Mouse (Mus musculus) intestine, embryonic 14.5 days (tissue): ENCODE measurements around the gene Cyb5d1. TPM values are rescaled to one million over a fixed set of nuclear protein-coding genes. Genes with fewer than 3 reads are reported as not detected.
A peak's percentile ranks its signal among the peaks of the same experiment; 100 is the strongest.

Source experiments
- ATAC-seq: fragments of 200-750 bp; cut with Nextera tagmentation; replicated peaks from 2 replicates; pipeline ENCODE4 v1.8.0; 2017; ENCODE audit warnings: low read depth, moderate number of reproducible peaks, moderate TSS enrichment, moderate library complexity; ENCODE audit not compliant: low FRiP score, low TSS enrichment
- DNase-seq: peaks from one replicate; pipeline ENCODE4 v3.0.0-alpha.2; 2018; ENCODE audit warnings: low spot score
- H3K27ac ChIP-seq: fragments of 300-500 bp; sonication (generic); 2 replicates; pipeline ENCODE4 v1.5.1; 2014; ENCODE audit warnings: low read depth, mild to moderate bottlenecking, control low read depth
- H3K27me3 ChIP-seq: fragments of 300-500 bp; sonication (generic); replicated peaks from 2 replicates; pipeline ENCODE4 v1.6.1; 2014; ENCODE audit warnings: low read length, control low read depth; ENCODE audit not compliant: control insufficient read depth, insufficient read depth
- H3K36me3 ChIP-seq: fragments of 300-500 bp; sonication (generic); 2 replicates; pipeline ENCODE4 v1.6.1; 2014; ENCODE audit warnings: low read length, control low read depth; ENCODE audit not compliant: control insufficient read depth, insufficient read depth
- H3K4me1 ChIP-seq: fragments of 300-500 bp; sonication (generic); replicated peaks from 2 replicates; pipeline ENCODE4 v1.6.1; 2014; ENCODE audit warnings: low read length, control low read depth, mixed read lengths; ENCODE audit not compliant: control insufficient read depth, insufficient read depth
- H3K4me2 ChIP-seq: fragments of 300-500 bp; sonication (generic); 2 replicates; pipeline ENCODE4 v1.6.1; 2014; ENCODE audit warnings: low read length
- H3K4me3 ChIP-seq: fragments of 300-500 bp; sonication (generic); 2 replicates; pipeline ENCODE4 v1.5.1; 2014; ENCODE audit warnings: low read depth, low read length, control low read depth, mixed read lengths
- H3K9ac ChIP-seq: fragments of 300-500 bp; sonication (generic); 2 replicates; pipeline ENCODE4 v1.6.1; 2014; ENCODE audit warnings: mild to moderate bottlenecking, low read length
- H3K9me3 ChIP-seq: fragments of 300-500 bp; sonication (generic); 2 replicates; pipeline ENCODE4 v1.6.1; 2016; ENCODE audit warnings: low read length, control low read depth; ENCODE audit not compliant: control insufficient read depth
- WGBS: fragments of 180-500 bp; shearing (Covaris S2); extraction: QIAGEN DNeasy Blood & Tissue Kit; methylation state at CpG from one replicate; pipeline ENCODE4 v1.1.7; 2014; 5-methylcytosine and 5-hydroxymethylcytosine counted together
- polyA plus RNA-seq: library from polyadenylated mRNA; unstranded; fragments of >200 nt; fragmentation: Nextera tagmentation; extraction: Ambion mirVana; gene quantifications from 2 replicates; pipeline ENCODE4 v1.2.1, GENCODE M21; 2014

Cyb5d1 gene
- polyA plus RNA-seq, 1 experiment from 2014 or later, result 23.8 TPM

GRCm38 (mm10) chr11:69382478-69383105 is 12.8 kb downstream of the Cyb5d1 start:
- H3K9me3 ChIP-seq, result no peaks in the 10 kb centered on the region
- no peak overlapping the region for H3K4me3 ChIP-seq
- H3K36me3 ChIP-seq, result no peaks in the 10 kb centered on the region
- ATAC-seq, result no peak
- H3K9ac ChIP-seq, result no peak overlapping the region
- 66% methylated on average over 10 of the region's 10 CpGs for WGBS
- no peak overlapping the region for H3K4me2 ChIP-seq
- DNase-seq, result no peak
- no peaks in the 10 kb centered on the region for H3K27me3 ChIP-seq
- no peak overlapping the region for H3K27ac ChIP-seq
- H3K4me1 ChIP-seq, result no peaks in the 10 kb centered on the region

GRCm38 (mm10) chr11:69381356-69381755 is 14.1 kb downstream of the Cyb5d1 start:
- H3K9ac ChIP-seq, result no peak overlapping the region
- H3K9me3 ChIP-seq, result no peaks in the 10 kb centered on the region
- 76% methylated on average over 6 of the region's 6 CpGs for WGBS
- no peak overlapping the region for H3K27ac ChIP-seq
- no peaks in the 10 kb centered on the region for H3K4me1 ChIP-seq
- H3K4me3 ChIP-seq, result no peak overlapping the region
- H3K27me3 ChIP-seq, result no peaks in the 10 kb centered on the region
- H3K36me3 ChIP-seq, result 0 out of 2 replicates have a peak, but pooled peaks cover 9% of the 10 kb centered on the region
- no peak overlapping the region for H3K4me2 ChIP-seq
- ATAC-seq (no peak), DNase-seq (no peak)

GRCm38 (mm10) chr11:69379600-69379999 is 15.8 kb downstream of the Cyb5d1 start:
- WGBS, result 86% methylated on average over 3 of the region's 3 CpGs
- H3K4me3 ChIP-seq, result no peak overlapping the region
- H3K9me3 ChIP-seq, result no peaks in the 10 kb centered on the region
- no peak for ATAC-seq
- DNase-seq, result no peak
- H3K27ac ChIP-seq, result no peak overlapping the region
- H3K36me3 ChIP-seq, result 0 out of 2 replicates have a peak, but pooled peaks cover 17% of the 10 kb centered on the region
- no peaks in the 10 kb centered on the region for H3K27me3 ChIP-seq
- H3K4me2 ChIP-seq, result no peak overlapping the region
- H3K4me1 ChIP-seq, result no peaks in the 10 kb centered on the region
- no peak overlapping the region for H3K9ac ChIP-seq

GRCm38 (mm10) chr11:69377766-69378165 is 17.7 kb downstream of the Cyb5d1 start:
- no peak overlapping the region for H3K4me3 ChIP-seq
- no peaks in the 10 kb centered on the region for H3K27me3 ChIP-seq
- H3K36me3 ChIP-seq, result peaks cover 28% of the 10 kb centered on the region
- DNase-seq, result no peak
- H3K4me1 ChIP-seq, result peaks cover under 1% of the 10 kb centered on the region; the same call in 1 of the 2 replicates
- H3K9ac ChIP-seq, result no peak overlapping the region
- no peak overlapping the region for H3K4me2 ChIP-seq
- H3K9me3 ChIP-seq, result no peaks in the 10 kb centered on the region
- no peak for ATAC-seq
- H3K27ac ChIP-seq, result no peak overlapping the region
- WGBS, result 65% methylated on average over 3 of the region's 3 CpGs

GRCm38 (mm10) chr11:69375646-69376045 is 19.8 kb downstream of the Cyb5d1 start:
- H3K9me3 ChIP-seq, result no peaks in the 10 kb centered on the region
- ATAC-seq (no peak), DNase-seq (no peak)
- H3K4me2 ChIP-seq, result no peak overlapping the region
- no peak overlapping the region for H3K9ac ChIP-seq
- peaks cover 28% of the 10 kb centered on the region for H3K36me3 ChIP-seq
- 85% methylated on average over 4 of the region's 4 CpGs for WGBS
- H3K27ac ChIP-seq, result no peak overlapping the region
- H3K27me3 ChIP-seq, result no peaks in the 10 kb centered on the region
- no peak overlapping the region for H3K4me3 ChIP-seq
- peaks cover 22% of the 10 kb centered on the region for H3K4me1 ChIP-seq

GRCm38 (mm10) chr11:69373223-69373965 is 22.0 kb downstream of the Cyb5d1 start:
- 92% methylated on average over 16 of the region's 16 CpGs for WGBS

GRCm38 (mm10) chr11:69372780-69373170 is 22.7 kb downstream of the Cyb5d1 start:
- DNase-seq, result no peak

More at GRCm38 (mm10) chr11:69373223-69373965, 22.0 kb downstream of the Cyb5d1 start:
- no peak for DNase-seq
- H3K36me3 ChIP-seq, result peaks cover 28% of the 10 kb centered on the region
- no peak overlapping the region for H3K27ac ChIP-seq
- no peaks in the 10 kb centered on the region for H3K9me3 ChIP-seq
- ATAC-seq, result no peak
- H3K4me3 ChIP-seq, result no peak overlapping the region
- no peak overlapping the region for H3K4me2 ChIP-seq
- H3K4me1 ChIP-seq, result peaks cover 24% of the 10 kb centered on the region
- H3K9ac ChIP-seq, result no peak overlapping the region
- no peaks in the 10 kb centered on the region for H3K27me3 ChIP-seq

GRCm38 (mm10) chr11:69372056-69372779 is 23.2 kb downstream of the Cyb5d1 start:
- Histone ChIP-seq H3K9ac (no peak overlapping the region), H3K27me3 (no peaks in the 10 kb centered on the region), H3K36me3 (peaks cover 27% of the 10 kb centered on the region), H3K4me2 (peak overlapping the region; percentile 24; the same call in 1 of the 2 replicates), H3K4me3 (no peak overlapping the region), H3K27ac (peak overlapping the region; percentile 64), H3K4me1 (peaks cover 25% of the 10 kb centered on the region), H3K9me3 (no peaks in the 10 kb centered on the region)
- 31% methylated on average over 12 of the region's 12 CpGs for WGBS
- DNase-seq (peak; percentile 60), ATAC-seq (no peak)

More at GRCm38 (mm10) chr11:69372780-69373170, 22.7 kb downstream of the Cyb5d1 start:
- WGBS, result 58% methylated on average over 3 of the region's 3 CpGs
- no peaks in the 10 kb centered on the region for H3K9me3 ChIP-seq
- no peaks in the 10 kb centered on the region for H3K27me3 ChIP-seq
- H3K4me1 ChIP-seq, result peaks cover 24% of the 10 kb centered on the region
- peaks cover 28% of the 10 kb centered on the region for H3K36me3 ChIP-seq
- peak overlapping the region; percentile 24; the same call in 1 of the 2 replicates for H3K4me2 ChIP-seq
- peak overlapping the region; percentile 64; the same call in 1 of the 2 replicates for H3K27ac ChIP-seq
- no peak overlapping the region for H3K9ac ChIP-seq
- ATAC-seq, result no peak
- H3K4me3 ChIP-seq, result no peak overlapping the region
